Mouse (Mus musculus) lung, embryonic 15.5 days (tissue): ENCODE measurements around the gene Tchhl1. TPM values are rescaled to one million over a fixed set of nuclear protein-coding genes. Genes with fewer than 3 reads are reported as not detected.
"Not testable (repeated sequence)": the region's sequence is repeated elsewhere in the genome, so short reads cannot be mapped to it uniquely, and the experiment has no call there.

Experiments used
- ATAC-seq: fragments of 200-750 bp; cut with Nextera tagmentation; 2 replicates; pipeline ENCODE4 v1.8.0; 2017; ENCODE audit warnings: moderate number of reproducible peaks, borderline replicate concordance; ENCODE audit not compliant: low FRiP score, low TSS enrichment; ENCODE audit errors: extremely low read depth
- H3K27ac ChIP-seq: fragments of 300-500 bp; sonication (generic); 2 replicates; pipeline ENCODE4 v1.5.1; 2015; ENCODE audit warnings: moderate library complexity, mild to moderate bottlenecking, inconsistent platforms
- H3K27me3 ChIP-seq: fragments of 300-500 bp; sonication (generic); 2 replicates; pipeline ENCODE4 v1.6.1; 2015; ENCODE audit warnings: inconsistent platforms
- H3K36me3 ChIP-seq: fragments of 300-500 bp; sonication (generic); 2 replicates; pipeline ENCODE4 v1.6.1; 2015; ENCODE audit warnings: inconsistent platforms
- H3K4me1 ChIP-seq: fragments of 300-500 bp; sonication (generic); 2 replicates; pipeline ENCODE4 v1.6.1; 2015; ENCODE audit warnings: inconsistent platforms
- H3K4me2 ChIP-seq: fragments of 300-500 bp; sonication (generic); 2 replicates; pipeline ENCODE4 v1.6.1; 2015; ENCODE audit warnings: inconsistent platforms, mild to moderate bottlenecking, moderate library complexity
- H3K4me3 ChIP-seq: fragments of 300-500 bp; sonication (generic); 2 replicates; pipeline ENCODE4 v1.5.1; 2015; ENCODE audit warnings: mild to moderate bottlenecking, inconsistent platforms
- H3K9ac ChIP-seq: fragments of 300-500 bp; sonication (generic); 2 replicates; pipeline ENCODE4 v1.6.1; 2015; ENCODE audit warnings: inconsistent platforms
- H3K9me3 ChIP-seq: fragments of 300-500 bp; sonication (generic); 2 replicates; pipeline ENCODE4 v1.6.1; 2016; ENCODE audit warnings: inconsistent platforms
- WGBS: fragments of 180-500 bp; shearing (Covaris S2); methylation state at CpG from one replicate; pipeline ENCODE4 v1.1.7; 2015; 5-methylcytosine and 5-hydroxymethylcytosine counted together
- polyA plus RNA-seq: library from polyadenylated mRNA; unstranded; fragments of >200 nt; fragmentation: Nextera tagmentation; extraction: Ambion mirVana; gene quantifications from 2 replicates; pipeline ENCODE4 v1.2.1, GENCODE M21; 2015

Tchhl1 gene
- polyA plus RNA-seq: not detected in 2 replicates

DNA sequence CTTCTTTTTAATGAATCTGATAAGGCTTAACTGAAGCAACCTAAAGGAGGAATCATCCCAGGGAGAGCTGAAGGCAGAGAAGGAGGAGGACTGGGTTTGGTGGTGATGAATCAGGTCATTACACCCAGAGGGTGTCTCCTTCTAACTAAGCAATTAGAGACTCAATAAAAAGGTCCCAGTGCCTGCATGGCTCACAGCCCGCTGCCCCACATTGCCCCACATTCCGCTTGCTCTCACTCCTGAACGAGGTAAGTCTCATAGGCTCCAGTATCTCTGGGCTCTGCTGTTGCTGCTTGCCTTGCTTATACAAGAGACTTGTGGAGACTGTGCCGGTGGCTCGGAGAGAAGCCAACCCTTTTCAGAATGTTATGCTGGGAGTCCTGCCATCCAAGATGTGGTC is at the start of gene Tchhl1:
Gene Tchhl1, plus strand, starts transcription at position 194 of the 400 bp plus-strand sequence.
- no peak for ATAC-seq

DNA sequence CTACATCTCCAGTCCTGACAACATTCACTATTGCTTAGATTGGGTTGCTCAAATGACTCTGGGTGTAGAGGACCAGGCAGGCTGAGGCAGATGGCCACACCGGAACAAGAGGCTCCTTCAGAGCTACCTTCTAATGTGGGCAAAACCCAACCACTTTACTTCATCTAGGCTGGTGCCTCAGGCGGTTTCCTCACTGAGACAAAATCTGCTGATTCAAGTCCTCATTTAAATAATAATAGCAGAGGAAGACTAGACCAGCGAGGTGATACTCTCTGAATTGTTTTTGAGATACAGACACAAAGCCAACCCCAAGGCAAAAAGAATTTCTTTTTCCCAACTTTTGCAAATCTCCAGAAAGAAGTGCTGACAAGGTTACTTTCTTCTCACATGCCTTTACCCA is 36.9 kb upstream of the Tchhl1 start:
- Histone ChIP-seq H3K4me3 (no peak overlapping the region), H3K36me3 (no peaks in the 10 kb centered on the region), H3K4me1 (no peaks in the 10 kb centered on the region), H3K27ac (no peak overlapping the region), H3K9ac (no peak overlapping the region), H3K4me2 (no peak overlapping the region), H3K9me3 (no peaks in the 10 kb centered on the region), H3K27me3 (no peaks in the 10 kb centered on the region)
- 66% methylated on average over 3 of the region's 3 CpGs for WGBS
- ATAC-seq: no peak

More for the DNA sequence above, at the start of gene Tchhl1:
- Histone ChIP-seq H3K9ac (no peak within 1 kb of the TSS), H3K4me3 (no peak within 1 kb of the TSS), H3K4me1 (no peaks in the 10 kb centered on the region), H3K27me3 (no peaks in the 10 kb centered on the region), H3K4me2 (no peak within 1 kb of the TSS), H3K9me3 (no peaks in the 10 kb centered on the region), H3K27ac (no peak within 1 kb of the TSS), H3K36me3 (no peaks in the 10 kb centered on the region)
- WGBS: 62% methylated on average over 5 of the region's 5 CpGs

DNA sequence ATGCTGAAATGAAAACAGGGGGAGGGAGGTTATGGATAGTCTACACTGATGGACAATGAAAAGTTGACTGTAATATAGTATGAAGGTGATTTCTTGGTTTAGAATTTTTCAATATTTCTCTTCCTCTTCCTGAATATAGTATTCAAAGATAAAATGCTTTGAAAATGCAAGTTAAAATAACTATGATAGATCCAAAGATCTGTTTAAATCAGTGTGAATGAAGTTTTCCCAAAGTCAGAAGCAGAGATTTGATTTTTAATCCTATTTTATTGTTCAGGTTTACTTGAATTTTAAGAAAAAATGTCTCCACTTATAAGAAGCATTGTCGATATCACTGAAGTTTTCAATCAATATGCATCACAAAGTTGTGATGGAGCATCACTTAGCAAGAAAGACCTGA is 26.5 kb upstream of the Tchhl1 start, which contains the start of gene Tchh:
Gene Tchh, plus strand, starts transcription at position 301 of the 400 bp plus-strand sequence.
- Histone ChIP-seq H3K4me2 (peak within 1 kb of the TSS; percentile 95), H3K9ac (no peak within 1 kb of the TSS), H3K9me3 (no peaks in the 10 kb centered on the region), H3K27me3 (peaks cover 37% of the 10 kb centered on the region), H3K27ac (no peak within 1 kb of the TSS), H3K36me3 (no peaks in the 10 kb centered on the region), H3K4me3 (peak within 1 kb of the TSS; percentile 58), H3K4me1 (peaks cover 25% of the 10 kb centered on the region)
- 90% methylated on average over 1 of the region's 1 CpGs for WGBS
- no peak for ATAC-seq

- peak overlapping the region; percentile 58 for H3K4me3 ChIP-seq
- H3K9me3 ChIP-seq: no peaks in the 10 kb centered on the region
- peaks cover 29% of the 10 kb centered on the region for H3K4me1 ChIP-seq
- H3K4me2 ChIP-seq: peak overlapping the region; percentile 95
- peaks cover 41% of the 10 kb centered on the region for H3K27me3 ChIP-seq
- WGBS: under 1% methylated on average over 38 of the region's 38 CpGs
- peak overlapping the region; percentile 40 for H3K9ac ChIP-seq
- peak overlapping the region; percentile 73; the same call in 1 of the 2 replicates for H3K27ac ChIP-seq
- no peak for ATAC-seq
- H3K36me3 ChIP-seq: no peaks in the 10 kb centered on the region
These were observed 25.0 kb upstream of the Tchhl1 start for GRCm38 (mm10) chr3:93443501-93444101.

- H3K9ac ChIP-seq: peak overlapping the region; percentile 40
- no peaks in the 10 kb centered on the region for H3K9me3 ChIP-seq
- H3K27me3 ChIP-seq: peaks cover 41% of the 10 kb centered on the region
- peak overlapping the region; percentile 73 for H3K27ac ChIP-seq
- H3K36me3 ChIP-seq: no peaks in the 10 kb centered on the region
- peaks cover 29% of the 10 kb centered on the region for H3K4me1 ChIP-seq
- H3K4me2 ChIP-seq: peak overlapping the region; percentile 95
- peak; percentile 81 for ATAC-seq
- under 1% methylated on average over 56 of the region's 56 CpGs for WGBS
- peak overlapping the region; percentile 58 for H3K4me3 ChIP-seq
These were observed 24.0 kb upstream of the Tchhl1 start for GRCm38 (mm10) chr3:93444343-93445164.

DNA sequence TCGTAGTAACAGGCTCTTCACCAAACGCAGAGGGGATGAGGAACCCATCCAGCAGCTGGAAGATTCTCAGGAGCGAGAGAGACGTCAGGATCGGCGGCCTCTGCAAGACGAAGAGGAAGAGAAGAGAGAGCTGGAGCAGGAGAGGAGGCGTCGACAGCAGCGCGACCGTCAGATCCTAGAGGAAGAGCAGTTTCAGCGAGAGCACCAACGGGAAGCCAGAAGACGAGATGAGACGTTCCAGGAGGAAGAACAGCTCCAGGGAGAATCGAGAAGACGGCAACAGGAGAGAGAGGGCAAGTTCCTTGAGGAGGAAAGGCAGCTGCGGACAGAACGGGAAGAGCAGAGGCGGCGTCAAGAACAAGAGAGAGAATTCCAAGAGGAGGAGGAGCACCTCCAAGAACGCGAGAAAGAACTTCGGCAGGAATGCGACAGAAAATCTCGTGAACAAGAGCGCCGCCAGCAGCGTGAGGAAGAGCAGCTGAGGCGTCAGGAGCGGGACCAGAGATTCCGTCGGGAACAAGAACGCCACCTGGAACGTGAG is 23.3 kb upstream of the Tchhl1 start:
- H3K4me3 ChIP-seq: peak overlapping the region; percentile 58
- under 1% methylated on average over 36 of the region's 36 CpGs for WGBS
- H3K27me3 ChIP-seq: peaks cover 41% of the 10 kb centered on the region
- 0 out of 2 replicates have a peak, but pooled peaks have one; percentile 8 for ATAC-seq
- peak overlapping the region; percentile 73 for H3K27ac ChIP-seq
- no peaks in the 10 kb centered on the region for H3K36me3 ChIP-seq
- H3K9ac ChIP-seq: peak overlapping the region; percentile 40; the same call in 1 of the 2 replicates
- H3K9me3 ChIP-seq: no peaks in the 10 kb centered on the region
- H3K4me1 ChIP-seq: peaks cover 29% of the 10 kb centered on the region
- peak overlapping the region; percentile 95 for H3K4me2 ChIP-seq

DNA sequence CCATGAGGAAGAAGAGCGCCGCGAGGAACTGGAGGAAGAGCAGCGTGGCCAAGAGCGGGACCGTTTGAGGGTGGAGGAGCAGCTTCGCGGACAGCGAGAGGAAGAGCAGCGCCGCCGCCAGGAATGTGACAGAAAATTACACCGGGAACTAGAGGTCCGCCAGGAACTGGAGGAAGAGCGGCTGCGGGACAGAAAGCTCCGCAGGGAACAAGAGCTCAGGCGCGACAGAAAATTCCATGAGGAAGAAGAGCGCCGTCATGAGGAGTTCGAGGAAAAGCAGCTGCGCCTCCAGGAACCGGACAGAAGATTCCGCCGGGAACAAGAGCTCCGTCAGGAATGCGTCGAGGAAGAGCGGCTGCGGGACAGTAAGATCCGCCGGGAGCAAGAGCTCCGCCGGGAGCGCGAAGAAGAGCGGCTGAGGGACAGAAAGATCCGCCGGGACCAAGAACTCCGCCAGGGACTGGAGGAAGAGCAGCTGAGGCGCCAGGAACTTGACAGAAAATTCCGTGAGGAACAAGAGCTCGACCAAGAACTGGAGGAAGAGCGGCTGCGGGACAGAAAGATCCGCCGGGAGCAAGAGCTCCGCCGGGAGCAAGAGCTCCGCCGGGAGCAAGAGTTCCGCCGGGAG is 22.3 kb upstream of the Tchhl1 start:
- ATAC-seq: no peak
- H3K9me3 ChIP-seq: no peaks in the 10 kb centered on the region
- peaks cover 29% of the 10 kb centered on the region for H3K4me1 ChIP-seq
- 1% methylated on average over 54 of the region's 54 CpGs for WGBS
- peak overlapping the region; percentile 52 for H3K9ac ChIP-seq
- peak overlapping the region; percentile 69; the same call in 1 of the 2 replicates for H3K27ac ChIP-seq
- peaks cover 37% of the 10 kb centered on the region for H3K27me3 ChIP-seq
- peak overlapping the region; percentile 58 for H3K4me3 ChIP-seq
- H3K36me3 ChIP-seq: no peaks in the 10 kb centered on the region
- peak overlapping the region; percentile 95 for H3K4me2 ChIP-seq

GRCm38 (mm10) chr3:93446756-93447137 is 21.8 kb upstream of the Tchhl1 start:
- ATAC-seq, H3K36me3 ChIP-seq, H3K9me3 ChIP-seq: not testable (repeated sequence)
- WGBS: under 1% methylated on average over 32 of the region's 32 CpGs
- peak overlapping the region; percentile 52 for H3K9ac ChIP-seq
- H3K4me3 ChIP-seq: peak overlapping the region; percentile 58
- peak overlapping the region; percentile 69 for H3K27ac ChIP-seq
- peak overlapping the region; percentile 95 for H3K4me2 ChIP-seq
- peaks cover 29% of the 10 kb centered on the region for H3K4me1 ChIP-seq
- H3K27me3 ChIP-seq: peaks cover 37% of the 10 kb centered on the region

- Histone ChIP-seq H3K27me3 (peaks cover 35% of the 10 kb centered on the region), H3K9ac (peak overlapping the region; percentile 52), H3K36me3 (no peaks in the 10 kb centered on the region), H3K4me2 (peak overlapping the region; percentile 95), H3K4me1 (peaks cover 29% of the 10 kb centered on the region), H3K9me3 (no peaks in the 10 kb centered on the region), H3K4me3 (peak overlapping the region; percentile 58), H3K27ac (peak overlapping the region; percentile 69)
- peak; percentile 49; the same call in 1 of the 2 replicates for ATAC-seq
- under 1% methylated on average over 59 of the region's 59 CpGs for WGBS
These were observed 21.3 kb upstream of the Tchhl1 start for GRCm38 (mm10) chr3:93447138-93447841.

GRCm38 (mm10) chr3:93466556-93466955 is 2.0 kb upstream of the Tchhl1 start:
- Histone ChIP-seq H3K4me2 (no peak overlapping the region), H3K4me3 (no peak overlapping the region), H3K9me3 (no peaks in the 10 kb centered on the region), H3K9ac (no peak overlapping the region), H3K27ac (peak overlapping the region; percentile 46; the same call in 1 of the 2 replicates), H3K36me3 (no peaks in the 10 kb centered on the region), H3K27me3 (no peaks in the 10 kb centered on the region), H3K4me1 (no peaks in the 10 kb centered on the region)
- peak; percentile 92 for ATAC-seq
- WGBS: 37% methylated on average over 3 of the region's 3 CpGs

- H3K4me3 ChIP-seq: no peak overlapping the region
- WGBS: 57% methylated on average over 4 of the region's 4 CpGs
- no peaks in the 10 kb centered on the region for H3K4me1 ChIP-seq
- peak; percentile 58 for ATAC-seq
- no peaks in the 10 kb centered on the region for H3K27me3 ChIP-seq
- no peaks in the 10 kb centered on the region for H3K9me3 ChIP-seq
- no peak overlapping the region for H3K4me2 ChIP-seq
- peak overlapping the region; percentile 46; the same call in 1 of the 2 replicates for H3K27ac ChIP-seq
- no peak overlapping the region for H3K9ac ChIP-seq
- H3K36me3 ChIP-seq: no peaks in the 10 kb centered on the region
These were observed 1.4 kb upstream of the Tchhl1 start for GRCm38 (mm10) chr3:93467130-93467529.
